Mouse (Mus musculus) midbrain, embryonic 12.5 days (tissue): Measurements from ENCODE around the gene Olfr1085. TPM values are rescaled to one million over a fixed set of nuclear protein-coding genes. Genes with fewer than 3 reads are reported as not detected.
"Not testable (repeated sequence)": the region's sequence is repeated elsewhere in the genome, so short reads cannot be mapped to it uniquely, and the experiment has no call there.

Source experiments
- ATAC-seq: fragments of 200-750 bp; cut with Nextera tagmentation; 2 replicates; pipeline ENCODE4 v1.8.0; 2017; ENCODE audit warnings: low read depth, moderate TSS enrichment, moderate library complexity; ENCODE audit not compliant: low FRiP score
- H3K27ac ChIP-seq: fragments of 300-500 bp; sonication (generic); replicated peaks from 2 replicates; pipeline ENCODE4 v1.5.1; 2016; ENCODE audit warnings: mild to moderate bottlenecking
- H3K27me3 ChIP-seq: fragments of 300-500 bp; sonication (generic); 2 replicates; pipeline ENCODE4 v1.6.1; 2016; ENCODE audit warnings: mild to moderate bottlenecking
- H3K36me3 ChIP-seq: fragments of 300-500 bp; sonication (generic); 2 replicates; pipeline ENCODE4 v1.6.1; 2016
- H3K4me1 ChIP-seq: fragments of 300-500 bp; sonication (generic); 2 replicates; pipeline ENCODE4 v1.6.1; 2016
- H3K4me2 ChIP-seq: fragments of 300-500 bp; sonication (generic); replicated peaks from 2 replicates; pipeline ENCODE4 v1.6.1; 2016; ENCODE audit warnings: mild to moderate bottlenecking, moderate library complexity
- H3K4me3 ChIP-seq: fragments of 300-500 bp; sonication (generic); 2 replicates; pipeline ENCODE4 v1.5.1; 2016; ENCODE audit warnings: mild to moderate bottlenecking
- H3K9ac ChIP-seq: fragments of 300-500 bp; sonication (generic); replicated peaks from 2 replicates; pipeline ENCODE4 v1.6.1; 2016; ENCODE audit warnings: mild to moderate bottlenecking, moderate library complexity
- H3K9me3 ChIP-seq: fragments of 300-500 bp; sonication (generic); 2 replicates; pipeline ENCODE4 v1.6.1; 2016; ENCODE audit warnings: mild to moderate bottlenecking
- WGBS: fragments of 180-500 bp; shearing (Covaris S2); methylation state at CpG from one replicate; pipeline ENCODE4 v1.1.7; 2016; 5-methylcytosine and 5-hydroxymethylcytosine counted together
- polyA plus RNA-seq: library from polyadenylated mRNA; unstranded; fragments of >200 nt; fragmentation: Nextera tagmentation; extraction: Ambion mirVana; gene quantifications from 2 replicates; pipeline ENCODE4 v1.2.1, GENCODE M21; 2016

Olfr1085 gene
- not detected in 2 replicates for polyA plus RNA-seq

- WGBS: 40% methylated on average over 1 of the region's 1 CpGs
- Histone ChIP-seq H3K27ac (no peak within 1 kb of the TSS), H3K36me3 (no peaks in the 10 kb centered on the region), H3K9ac (no peak within 1 kb of the TSS), H3K27me3 (no peaks in the 10 kb centered on the region), H3K4me3 (no peak within 1 kb of the TSS), H3K4me1 (no peaks in the 10 kb centered on the region), H3K4me2 (no peak within 1 kb of the TSS), H3K9me3 (no peaks in the 10 kb centered on the region)
- ATAC-seq: no peak
Observed at GRCm38 (mm10) chr2:86661919-86662318, at the start of gene Olfr1085. TSS of gene Olfr1085 (minus strand) at chr2:86662019.

GRCm38 (mm10) chr2:86698295-86698694, 36.5 kb upstream of the Olfr1085 start, which contains the start of gene Olfr1087:
TSS of gene Olfr1087 (minus strand) at chr2:86698395.
- Histone ChIP-seq H3K4me1 (no peaks in the 10 kb centered on the region), H3K27ac (no peak within 1 kb of the TSS), H3K4me3 (no peak within 1 kb of the TSS), H3K36me3 (no peaks in the 10 kb centered on the region), H3K9me3 (no peaks in the 10 kb centered on the region), H3K27me3 (no peaks in the 10 kb centered on the region), H3K4me2 (no peak within 1 kb of the TSS), H3K9ac (no peak within 1 kb of the TSS)
- ATAC-seq: no peak

GRCm38 (mm10) chr2:86679992-86680391, 18.2 kb upstream of the Olfr1085 start, which contains the start of gene Olfr1086:
TSS of gene Olfr1086 (minus strand) at chr2:86680092.
- no peak for ATAC-seq
- 93% methylated on average over 2 of the region's 2 CpGs for WGBS
- no peak within 1 kb of the TSS for H3K4me2 ChIP-seq

GRCm38 (mm10) chr2:86639625-86640024, 22.2 kb downstream of the Olfr1085 start, which contains the start of gene Olfr1084:
TSS of gene Olfr1084 (minus strand) at chr2:86639725.
- not testable (repeated sequence) for H3K4me2 ChIP-seq, H3K4me1 ChIP-seq, H3K27ac ChIP-seq, H3K9ac ChIP-seq, H3K9me3 ChIP-seq, H3K36me3 ChIP-seq, H3K4me3 ChIP-seq, ATAC-seq, H3K27me3 ChIP-seq
- WGBS: 97% methylated on average over 1 of the region's 1 CpGs

More at GRCm38 (mm10) chr2:86679992-86680391, 18.2 kb upstream of the Olfr1085 start, which contains the start of gene Olfr1086:
- H3K27me3 ChIP-seq: no peaks in the 10 kb centered on the region
- no peak within 1 kb of the TSS for H3K9ac ChIP-seq
- H3K9me3 ChIP-seq: no peaks in the 10 kb centered on the region
- H3K36me3 ChIP-seq: no peaks in the 10 kb centered on the region
- H3K4me1 ChIP-seq: no peaks in the 10 kb centered on the region
- H3K27ac ChIP-seq: no peak within 1 kb of the TSS
- no peak within 1 kb of the TSS for H3K4me3 ChIP-seq

Other genes with a start within 250 kb of the Olfr1085 start
- gene Olfr1061, start 248.0 kb downstream of the Olfr1085 start, polyA plus RNA-seq: not detected in 2 replicates
- not detected in 2 replicates for gene Olfr1062, start 235.3 kb downstream of the Olfr1085 start, polyA plus RNA-seq
- not detected in 2 replicates for gene Olfr1065, start 211.4 kb downstream of the Olfr1085 start, polyA plus RNA-seq
- not detected in 2 replicates for gene Olfr1066, start 205.8 kb downstream of the Olfr1085 start, polyA plus RNA-seq
- gene Olfr228, start 174.6 kb downstream of the Olfr1085 start, polyA plus RNA-seq: not detected in 2 replicates
- gene Olfr1076, start 153.6 kb downstream of the Olfr1085 start, polyA plus RNA-seq: not detected in 2 replicates
- gene Olfr1079, start 119.5 kb downstream of the Olfr1085 start, polyA plus RNA-seq: not detected in 2 replicates
- not detected in 2 replicates for gene Olfr1080, start 103.8 kb downstream of the Olfr1085 start, polyA plus RNA-seq
- not detected in 2 replicates for gene Olfr1082, start 63.1 kb downstream of the Olfr1085 start, polyA plus RNA-seq
- not detected in 2 replicates for gene Olfr1084, start 22.3 kb downstream of the Olfr1085 start, polyA plus RNA-seq
- not detected in 2 replicates for gene Olfr1086, start 18.1 kb upstream of the Olfr1085 start, polyA plus RNA-seq
- gene Olfr1087, start 36.4 kb upstream of the Olfr1085 start, polyA plus RNA-seq: not detected in 2 replicates
- not detected in 2 replicates for gene Olfr1089, start 71.7 kb upstream of the Olfr1085 start, polyA plus RNA-seq
- gene Olfr1090, start 97.0 kb upstream of the Olfr1085 start, polyA plus RNA-seq: not detected in 2 replicates
- gene Olfr1093, start 120.5 kb upstream of the Olfr1085 start, polyA plus RNA-seq: not detected in 2 replicates
- not detected in 2 replicates for gene Olfr141, start 148.0 kb upstream of the Olfr1085 start, polyA plus RNA-seq
- not detected in 2 replicates for gene Olfr1094, start 162.6 kb upstream of the Olfr1085 start, polyA plus RNA-seq
- not detected in 2 replicates for gene Olfr1095, start 189.7 kb upstream of the Olfr1085 start, polyA plus RNA-seq
- not detected in 2 replicates for gene Gm13723, start 212.8 kb upstream of the Olfr1085 start, polyA plus RNA-seq
- not detected in 2 replicates for gene Olfr1097, start 230.2 kb upstream of the Olfr1085 start, polyA plus RNA-seq